Mouse (Mus musculus) kidney, postnatal 10 days (tissue): ENCODE measurements around the gene Glt8d2.
"Not testable (repeated sequence)": the region's sequence is repeated elsewhere in the genome, so short reads cannot be mapped to it uniquely, and the experiment has no call there.

Experiments used
- DNase-seq: peaks from one replicate; pipeline ENCODE4 v3.0.0; 2021; ENCODE audit warnings: mixed read lengths

The Glt8d2 gene

DNA sequence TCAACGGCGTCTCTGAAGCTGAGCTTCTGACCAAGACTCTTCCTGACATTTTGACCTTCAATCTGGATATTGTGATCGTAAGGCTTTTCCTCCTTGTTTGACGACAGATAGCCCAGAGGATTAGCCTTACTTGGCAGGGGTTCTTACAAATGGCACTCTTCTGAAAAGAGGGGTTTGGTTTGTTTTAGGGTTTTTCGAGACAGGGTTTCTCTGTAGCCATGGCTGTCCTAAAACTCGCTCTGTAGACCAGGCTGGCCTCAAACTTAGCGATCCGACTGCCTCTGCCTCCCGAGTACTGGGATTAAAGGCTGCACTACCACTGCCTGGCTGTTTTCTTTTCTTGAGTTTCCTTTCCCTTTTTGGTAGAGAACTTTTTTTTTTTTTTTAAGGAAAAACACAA is 49.0 kb downstream of the Glt8d2 start:
- no peak for DNase-seq

DNA sequence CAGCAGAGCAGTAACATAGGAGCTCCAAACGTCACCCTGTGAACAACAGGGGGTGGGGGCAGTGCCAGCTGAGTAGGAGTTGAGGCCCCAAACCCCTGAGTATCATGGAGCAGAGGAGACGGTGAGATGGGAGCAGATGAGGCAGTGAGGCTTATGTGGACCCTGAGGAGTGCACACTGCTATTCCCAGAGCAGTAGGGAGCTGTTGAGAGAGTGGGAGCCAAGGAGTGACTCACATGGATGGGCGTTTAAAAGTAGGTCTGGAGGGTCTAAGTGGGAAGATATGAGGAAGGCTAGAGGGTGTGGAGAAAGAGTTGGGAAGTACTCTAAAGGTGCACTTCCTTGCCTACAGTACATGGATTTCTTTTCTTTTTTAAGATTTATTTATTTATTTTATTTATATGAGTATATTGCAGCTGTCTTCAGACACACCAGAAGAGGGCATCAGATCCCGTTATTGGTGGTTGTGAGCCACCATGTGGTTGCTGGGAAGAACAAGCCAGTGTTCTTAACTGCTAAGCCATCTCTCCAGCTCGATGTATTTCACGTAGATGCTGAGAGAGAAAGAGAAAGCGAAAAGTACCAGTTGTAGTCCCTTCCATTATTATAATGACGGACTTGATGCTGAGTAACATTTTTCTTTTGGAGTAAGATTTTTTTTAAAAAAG is 51.3 kb downstream of the Glt8d2 start:
- no peak for DNase-seq

DNA sequence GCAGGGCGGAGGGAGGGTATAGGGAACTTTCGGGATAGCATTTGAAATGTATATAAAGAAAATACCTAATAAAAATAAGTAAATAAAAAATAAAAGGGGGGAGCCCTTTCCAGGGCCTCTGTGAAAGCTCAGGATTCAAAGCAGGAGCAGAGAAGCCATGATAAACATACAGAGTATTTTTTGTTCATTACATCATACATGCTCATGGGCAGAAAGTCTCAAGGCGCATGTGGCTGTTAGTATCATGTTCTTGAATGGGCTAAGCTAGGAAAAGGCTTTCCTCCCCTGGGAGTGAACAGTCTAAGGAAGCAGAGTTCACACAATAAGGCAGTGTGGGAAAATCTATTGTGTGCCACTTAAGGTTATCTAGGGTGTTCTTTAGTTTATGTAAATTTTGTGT is 54.1 kb downstream of the Glt8d2 start:
- no peak for DNase-seq

DNA sequence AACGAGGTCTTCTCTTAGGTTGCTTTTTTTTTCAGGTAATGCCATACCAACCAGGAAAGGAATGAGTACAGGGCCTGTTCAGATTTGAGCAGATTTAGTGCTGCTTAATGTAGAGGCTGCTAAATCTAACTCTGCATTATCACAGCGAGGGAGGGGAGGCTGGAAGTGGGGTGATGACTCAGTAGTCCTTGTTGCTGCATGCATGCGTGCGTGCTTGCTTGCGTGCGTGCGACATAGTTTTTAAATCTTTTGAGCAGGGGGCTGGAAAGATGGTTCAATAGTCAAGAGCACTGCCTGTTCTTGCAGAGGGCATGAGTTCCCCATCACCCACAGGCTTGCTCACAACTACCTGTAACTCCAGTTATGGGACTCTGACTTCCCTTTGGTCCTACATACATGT is 56.1 kb downstream of the Glt8d2 start:
- DNase-seq: no peak

DNA sequence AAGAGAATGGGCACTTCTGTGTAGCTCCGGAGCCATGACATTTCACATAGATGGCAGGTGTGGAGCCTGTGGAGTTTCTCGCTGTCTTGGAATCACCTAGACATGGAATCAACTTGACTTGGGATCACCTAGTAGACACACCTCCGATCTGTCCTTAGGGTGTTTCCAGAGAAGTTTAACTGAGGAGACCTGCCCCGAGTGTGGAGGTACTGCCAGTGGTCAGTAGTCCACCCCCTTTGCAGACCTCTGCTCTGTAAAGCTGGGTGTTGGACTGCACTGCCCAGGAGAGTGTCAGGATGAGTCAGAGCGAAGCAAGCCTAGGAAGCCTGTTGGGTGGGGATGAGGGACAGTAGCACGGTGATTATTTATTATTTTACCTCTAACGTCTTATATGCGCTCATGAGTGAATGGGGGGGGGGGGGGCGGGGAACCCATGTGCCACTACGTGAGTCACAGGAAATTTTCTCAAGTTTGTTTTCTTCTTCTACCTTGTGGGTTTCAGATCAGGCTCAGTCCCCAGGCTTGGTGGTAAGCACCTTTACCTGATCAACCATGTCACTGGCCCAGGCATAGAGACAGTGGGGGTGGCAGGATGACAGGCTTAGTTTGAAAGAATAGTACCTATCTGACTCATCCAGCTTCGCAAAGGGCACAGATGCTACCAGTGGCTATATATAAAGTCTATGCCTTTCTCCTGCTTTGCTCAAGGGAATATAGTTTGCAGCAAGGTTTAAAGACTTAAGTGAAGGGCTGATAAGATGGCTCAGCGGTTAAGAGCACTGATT is 57.8 kb downstream of the Glt8d2 start:
- no peak for DNase-seq

DNA sequence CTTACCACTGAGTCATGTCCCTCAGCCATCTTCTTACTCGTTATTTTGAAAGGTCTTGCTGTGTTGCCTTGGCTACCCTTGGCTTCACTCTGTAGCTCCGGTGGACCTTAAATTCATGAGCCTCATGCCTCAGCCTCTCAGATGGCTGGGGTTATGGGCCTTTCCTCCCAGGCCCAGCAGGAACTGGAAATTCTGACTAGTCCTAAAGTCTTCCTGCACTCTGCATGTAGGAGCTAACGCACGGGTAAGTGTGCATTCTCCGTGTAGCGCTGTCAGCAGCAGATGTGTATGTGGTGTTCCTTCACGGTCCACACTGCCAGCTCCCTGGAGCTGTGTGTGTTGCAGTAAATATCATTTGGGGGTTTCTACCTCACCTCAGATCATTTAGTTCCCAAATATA is 59.3 kb downstream of the Glt8d2 start:
- DNase-seq: no peak

DNA sequence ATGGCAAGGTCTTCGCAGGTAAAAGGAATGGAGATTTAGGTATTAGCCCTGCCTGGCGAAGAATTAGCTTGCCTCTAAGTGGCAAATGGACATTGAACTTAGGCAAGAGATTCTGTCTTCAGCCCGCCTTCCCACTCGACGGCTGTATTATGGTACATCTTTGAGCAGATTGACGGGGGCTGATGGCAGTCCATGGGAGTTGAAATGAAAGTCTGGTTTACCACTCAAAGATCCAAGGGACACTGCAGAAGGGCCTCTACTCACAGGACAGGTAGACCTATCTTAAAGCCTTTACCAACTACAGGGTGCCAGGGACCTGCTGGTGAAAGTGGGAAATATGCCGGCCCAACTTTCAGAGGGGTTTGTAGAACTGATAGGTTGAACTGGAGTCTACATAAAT is 60.0 kb downstream of the Glt8d2 start:
- DNase-seq: no peak

DNA sequence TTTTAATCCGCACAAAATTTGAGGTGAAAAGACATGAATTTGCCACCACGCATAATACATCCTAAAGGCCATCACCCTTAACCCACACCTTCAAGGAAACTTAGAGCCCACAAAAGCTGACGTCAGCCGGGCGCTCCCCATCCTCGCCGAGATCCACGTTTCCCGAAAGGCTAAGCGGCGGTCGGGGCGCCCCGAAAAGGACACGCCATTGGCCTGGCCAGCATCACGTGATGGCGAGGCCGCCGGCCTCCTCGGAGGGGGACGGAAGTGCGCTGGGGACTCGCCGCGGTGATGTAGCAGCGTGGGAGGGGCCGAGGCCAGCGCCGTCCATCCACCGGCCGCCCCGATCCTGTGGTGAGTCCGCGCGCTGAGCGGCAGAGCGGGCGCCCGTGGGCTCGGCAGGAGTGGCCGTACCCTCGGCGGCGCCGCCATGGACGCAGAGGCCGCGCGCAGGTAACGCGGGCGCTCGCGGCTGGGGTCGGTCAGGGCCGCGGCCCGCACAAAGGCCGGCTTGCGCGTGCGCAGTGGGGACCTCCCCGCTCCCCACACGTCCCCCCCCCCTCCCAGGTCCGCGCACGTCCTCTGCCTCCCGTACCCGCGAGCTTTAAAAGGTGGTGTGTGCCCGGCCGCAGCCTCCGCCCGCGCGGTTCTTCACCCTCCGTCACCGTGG is 60.7 kb downstream of the Glt8d2 start, which contains the start of gene Tdg:
Tdg (plus strand) TSS at position 243 of the 670 bp plus-strand sequence.
- DNase-seq: peak; percentile 96

DNA sequence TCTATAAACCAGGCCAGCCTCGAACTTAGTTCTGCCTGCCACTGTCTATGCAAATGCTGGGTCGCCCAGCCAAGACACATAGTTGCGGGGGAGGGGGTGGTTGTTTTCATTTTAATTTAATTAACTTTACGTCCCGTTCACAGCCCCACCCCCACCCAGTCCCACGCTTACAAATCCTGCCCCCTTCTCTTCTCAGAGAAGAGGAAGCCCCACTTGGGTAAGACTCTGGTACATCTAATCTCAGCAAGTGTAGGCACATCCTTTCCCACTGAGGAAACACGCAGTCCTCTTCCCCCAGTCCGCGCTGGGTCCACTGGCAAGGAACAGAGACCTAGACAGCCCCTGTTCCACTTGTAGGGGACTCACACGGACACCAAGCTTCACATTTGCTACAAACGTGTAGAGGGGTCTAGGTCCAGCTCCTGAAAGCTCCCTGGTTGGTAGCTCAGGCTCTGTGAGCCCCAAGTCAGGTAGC is 61.3 kb downstream of the Glt8d2 start:
- DNase-seq: peak; percentile 30

DNA sequence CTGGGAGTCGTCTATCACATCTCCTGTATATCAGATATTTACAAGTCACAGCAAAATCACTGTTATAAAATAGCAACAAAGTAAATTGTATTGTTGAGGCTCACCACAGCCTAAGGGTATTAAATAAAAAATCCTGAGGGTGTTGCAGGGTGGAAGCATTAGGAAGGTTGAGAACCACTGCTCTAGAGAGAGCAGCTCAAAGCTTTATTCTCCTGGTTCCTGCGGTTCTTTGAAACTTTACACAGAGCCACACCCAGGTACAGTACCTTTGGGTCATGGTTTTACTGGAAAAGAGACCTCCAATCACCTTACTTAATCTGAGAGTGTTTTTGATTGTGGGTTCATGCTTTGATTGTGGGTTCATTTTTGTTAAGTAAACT is 66.9 kb downstream of the Glt8d2 start:
- DNase-seq: not testable (repeated sequence)

DNA sequence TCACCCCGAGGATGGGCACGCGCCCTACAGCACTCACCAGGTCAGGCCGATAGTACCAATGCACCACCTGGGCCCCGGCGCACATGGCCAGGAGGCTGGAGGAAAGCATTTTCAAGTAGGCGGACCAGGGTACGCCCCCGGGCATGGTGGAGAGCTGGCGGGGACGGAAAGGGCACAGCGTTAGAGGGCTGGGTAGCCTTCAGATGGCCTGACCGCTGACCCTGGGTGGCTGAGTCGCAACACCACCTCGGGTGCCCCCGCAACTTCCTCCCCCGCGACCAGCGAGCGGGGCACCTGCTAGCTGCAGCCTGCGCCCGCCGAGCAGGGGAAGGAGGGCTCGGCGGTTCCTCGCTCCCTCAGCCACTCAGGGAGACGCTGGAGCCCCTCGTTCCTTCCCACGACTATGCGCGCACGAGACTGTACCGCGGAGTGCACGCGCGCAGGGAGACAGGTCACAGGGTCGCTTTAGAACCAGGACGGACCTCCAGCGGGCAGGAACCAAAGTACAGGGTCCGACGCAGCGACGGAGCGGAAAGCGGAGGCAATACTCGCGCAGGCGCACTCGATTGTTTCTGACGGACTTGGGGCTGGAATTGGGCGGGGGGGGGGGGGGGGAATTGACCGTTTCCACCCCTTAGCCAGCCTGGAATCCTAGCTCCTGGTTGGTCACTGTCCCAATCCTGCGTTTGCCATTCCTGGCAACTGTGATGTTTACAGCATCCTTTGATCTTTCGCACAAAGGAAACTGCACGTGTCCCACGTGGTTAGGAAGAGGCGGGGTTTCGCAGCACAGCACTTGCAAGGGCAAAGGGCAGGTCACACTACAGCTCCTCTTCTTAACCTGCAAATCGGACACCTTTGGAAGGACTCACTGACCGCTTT is 67.5 kb downstream of the Glt8d2 start, which contains the start of gene 1190007I07Rik:
1190007I07Rik (minus strand) TSS at position 558 of the 882 bp plus-strand sequence.
- peak; percentile 95 for DNase-seq

DNA sequence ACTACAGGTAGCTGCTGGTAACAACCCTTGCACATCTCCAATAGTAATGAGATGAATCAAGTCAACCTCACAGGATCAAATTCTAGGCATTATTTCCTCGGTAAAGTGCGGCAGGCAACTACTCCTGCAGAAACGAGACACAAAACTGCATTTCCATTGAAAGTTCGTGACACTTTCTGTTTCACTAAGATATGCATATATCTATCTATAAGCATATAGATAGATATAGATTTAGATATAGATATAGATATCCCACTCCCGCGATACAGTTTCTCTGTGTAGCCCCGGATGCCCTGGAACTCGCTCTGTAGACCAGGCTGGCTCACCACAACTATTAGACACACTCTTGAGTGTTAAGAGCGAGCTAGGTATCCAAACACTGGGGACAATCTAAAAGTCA is 68.2 kb downstream of the Glt8d2 start:
- no peak for DNase-seq
